In genomic region chr12:81796541-81796940, GRCm38 (mm10) we compare ENCODE assay signal across 9 mouse cellular contexts. TPM values are rescaled to one million over a fixed set of nuclear protein-coding genes. Genes with fewer than 3 reads are reported as not detected.
DNase-seq lines count a peak whose midpoint lies in the region; ATAC-seq and TF ChIP-seq lines count a peak whose summit lies in the region.
"Had no signal": no experiment of that assay in that cellular context is flagged by ENCODE, and none has a peak within 500 bp of the region (broad histone marks: within the 10 kb centered on the region; RNA-seq: fewer than 3 reads in every experiment).

No protein-coding gene starts in this region.

- DNase-seq in hindbrain, embryonic 14.5 days (ENCODE audit: low spot score): peak; percentile 90
- peak; percentile 78 for DNase-seq in c-Kit-positive CD71-negative TER-119-negative erythroid progenitor cells, embryonic 14.5 days (ENCODE audit: low read depth)
- DNase-seq in forebrain, embryonic 14.5 days (ENCODE audit: low spot score): peak; percentile 86
- DNase-seq in limb, embryonic 14.5 days (ENCODE audit: low spot score): peak; percentile 69
- peak; percentile 85 for DNase-seq in thymus, adult 2 months

- H3K27me3 ChIP-seq in hindbrain, embryonic 14.5 days (ENCODE audit: control insufficient read depth, insufficient read depth, low read length): no peaks in the 10 kb centered on the region
- H3K27me3 ChIP-seq in hindbrain, embryonic 13.5 days: no peaks in the 10 kb centered on the region
- H3K27me3 ChIP-seq in forebrain, embryonic 14.5 days (replicated peaks; ENCODE audit: control insufficient read depth, insufficient read depth, low read length): no peaks in the 10 kb centered on the region
- H3K27me3 ChIP-seq in intestine, postnatal 0 days (replicated peaks; ENCODE audit: control insufficient read depth, insufficient read depth, low read length): no peaks in the 10 kb centered on the region
- no peaks in the 10 kb centered on the region for H3K27me3 ChIP-seq in limb, embryonic 14.5 days (ENCODE audit: control insufficient read depth, insufficient read depth, low read length)
- peaks cover 4% of the 10 kb centered on the region; the same call in 1 of the 2 replicates for H3K27me3 ChIP-seq in neural tube, embryonic 13.5 days
- no peaks in the 10 kb centered on the region for H3K27me3 ChIP-seq in thymus, adult 2 months (ENCODE audit: control insufficient read depth, insufficient read depth, low read length)
- H3K27me3 ChIP-seq: midbrain, embryonic 12.5 days had no signal

- 9% methylated on average over 7 of the region's 7 CpGs for WGBS in hindbrain, embryonic 14.5 days
- WGBS in hindbrain, embryonic 13.5 days: 11% methylated on average over 7 of the region's 7 CpGs
- WGBS in forebrain, embryonic 14.5 days: 9% methylated on average over 7 of the region's 7 CpGs
- 6% methylated on average over 7 of the region's 7 CpGs for WGBS in intestine, postnatal 0 days
- WGBS in limb, embryonic 14.5 days: 14% methylated on average over 7 of the region's 7 CpGs
- WGBS in neural tube, embryonic 13.5 days: 6% methylated on average over 7 of the region's 7 CpGs
- 6% methylated on average over 7 of the region's 7 CpGs for WGBS in thymus, adult 2 months

- no peaks in the 10 kb centered on the region for H3K9me3 ChIP-seq in hindbrain, embryonic 14.5 days (ENCODE audit: control insufficient read depth, low read length)
- H3K9me3 ChIP-seq in hindbrain, embryonic 13.5 days: no peaks in the 10 kb centered on the region
- no peaks in the 10 kb centered on the region for H3K9me3 ChIP-seq in forebrain, embryonic 14.5 days (replicated peaks; ENCODE audit: control insufficient read depth, low read length)
- H3K9me3 ChIP-seq in intestine, postnatal 0 days (ENCODE audit: control insufficient read depth): no peaks in the 10 kb centered on the region
- H3K9me3 ChIP-seq in limb, embryonic 14.5 days (ENCODE audit: control insufficient read depth, low read length): no peaks in the 10 kb centered on the region
- H3K9me3 ChIP-seq in neural tube, embryonic 13.5 days: no peaks in the 10 kb centered on the region
- H3K9me3 ChIP-seq: midbrain, embryonic 12.5 days had no signal

- no peaks in the 10 kb centered on the region for H3K4me1 ChIP-seq in hindbrain, embryonic 14.5 days (replicated peaks; ENCODE audit: control insufficient read depth, insufficient read depth, low read length)
- no peaks in the 10 kb centered on the region for H3K4me1 ChIP-seq in hindbrain, embryonic 13.5 days (replicated peaks)
- H3K4me1 ChIP-seq in forebrain, embryonic 14.5 days (ENCODE audit: control insufficient read depth, insufficient read depth, low read length): no peaks in the 10 kb centered on the region
- no peaks in the 10 kb centered on the region for H3K4me1 ChIP-seq in intestine, postnatal 0 days (replicated peaks; ENCODE audit: control insufficient read depth, insufficient read depth, low read length)
- no peaks in the 10 kb centered on the region for H3K4me1 ChIP-seq in limb, embryonic 14.5 days (ENCODE audit: control insufficient read depth, insufficient read depth, low read length)
- no peaks in the 10 kb centered on the region for H3K4me1 ChIP-seq in neural tube, embryonic 13.5 days (replicated peaks)
- H3K4me1 ChIP-seq in thymus, adult 2 months (replicated peaks; ENCODE audit: control insufficient read depth, insufficient read depth, low read length): peaks cover 23% of the 10 kb centered on the region
- H3K4me1 ChIP-seq: midbrain, embryonic 12.5 days had no signal

- no peak overlapping the region for H3K4me3 ChIP-seq in hindbrain, embryonic 14.5 days (replicated peaks; ENCODE audit: low read length)
- H3K4me3 ChIP-seq in hindbrain, embryonic 13.5 days: no peak overlapping the region
- H3K4me3 ChIP-seq in forebrain, embryonic 14.5 days (ENCODE audit: low read depth, low read length): no peak overlapping the region
- no peak overlapping the region for H3K4me3 ChIP-seq in intestine, postnatal 0 days (ENCODE audit: low read depth, low read length)
- H3K4me3 ChIP-seq in limb, embryonic 14.5 days (replicated peaks; ENCODE audit: low read length): no peak overlapping the region
- no peak overlapping the region for H3K4me3 ChIP-seq in neural tube, embryonic 13.5 days
- H3K4me3 ChIP-seq in thymus, adult 2 months (ENCODE audit: control insufficient read depth, insufficient read depth, low read length): no peak overlapping the region
- H3K4me3 ChIP-seq: midbrain, embryonic 12.5 days had no signal

- TF ChIP-seq POLR2A in limb, embryonic 14.5 days (IDR thresholded peaks at IDR 0.05; ENCODE audit: borderline replicate concordance, extremely low read depth, insufficient read depth, insufficient read length): no peak
- no peak for TF ChIP-seq POLR2A in thymus, adult 2 months (IDR thresholded peaks at IDR 0.05; ENCODE audit: control insufficient read depth, extremely low read depth, insufficient read depth, low read length, poor library complexity)

- H3K27ac ChIP-seq in hindbrain, embryonic 14.5 days: no peak overlapping the region
- no peak overlapping the region for H3K27ac ChIP-seq in hindbrain, embryonic 13.5 days
- H3K27ac ChIP-seq in forebrain, embryonic 14.5 days (ENCODE audit: low read depth, low read length): no peak overlapping the region
- H3K27ac ChIP-seq in intestine, postnatal 0 days (ENCODE audit: low read depth, low read length): no peak overlapping the region
- H3K27ac ChIP-seq in limb, embryonic 14.5 days (replicated peaks; ENCODE audit: low read depth, low read length): no peak overlapping the region
- no peak overlapping the region for H3K27ac ChIP-seq in neural tube, embryonic 13.5 days (replicated peaks)
- no peak overlapping the region for H3K27ac ChIP-seq in thymus, adult 2 months (ENCODE audit: control insufficient read depth, insufficient read depth, low read length)
- H3K27ac ChIP-seq: midbrain, embryonic 12.5 days had no signal

- peak; percentile 98 for TF ChIP-seq CTCF in intestine, postnatal 0 days (IDR thresholded peaks at IDR 0.05; ENCODE audit: low read depth)
- no peak for TF ChIP-seq CTCF in thymus, adult 2 months (IDR thresholded peaks at IDR 0.05; ENCODE audit: borderline replicate concordance, control insufficient read depth, extremely low read depth, insufficient read depth, low read length, poor library complexity)

- H3K9ac ChIP-seq in hindbrain, embryonic 14.5 days: no peak overlapping the region
- H3K9ac ChIP-seq in hindbrain, embryonic 13.5 days: no peak overlapping the region
- no peak overlapping the region for H3K9ac ChIP-seq in forebrain, embryonic 14.5 days (ENCODE audit: low read length)
- no peak overlapping the region for H3K9ac ChIP-seq in intestine, postnatal 0 days (ENCODE audit: low read depth, low read length)
- H3K9ac ChIP-seq in limb, embryonic 14.5 days (ENCODE audit: low read depth, low read length, severe bottlenecking): no peak overlapping the region
- H3K9ac ChIP-seq in neural tube, embryonic 13.5 days: no peak overlapping the region
- H3K9ac ChIP-seq: midbrain, embryonic 12.5 days had no signal

- no peak for ATAC-seq in hindbrain, embryonic 14.5 days (ENCODE audit: low FRiP score)
- no peak for ATAC-seq in hindbrain, embryonic 13.5 days (ENCODE audit: low FRiP score)
- ATAC-seq in forebrain, embryonic 14.5 days: peak; percentile 61; the same call in 1 of the 2 replicates
- no peak for ATAC-seq in intestine, postnatal 0 days
- no peak for ATAC-seq in limb, embryonic 14.5 days (ENCODE audit: low FRiP score, low read depth)
- peak; percentile 5; the same call in 1 of the 2 replicates for ATAC-seq in neural tube, embryonic 13.5 days (ENCODE audit: low read depth)

- H3K36me3 ChIP-seq in hindbrain, embryonic 14.5 days (replicated peaks; ENCODE audit: control insufficient read depth, insufficient read depth): no peaks in the 10 kb centered on the region
- H3K36me3 ChIP-seq in hindbrain, embryonic 13.5 days: no peaks in the 10 kb centered on the region
- no peaks in the 10 kb centered on the region for H3K36me3 ChIP-seq in forebrain, embryonic 14.5 days (ENCODE audit: control insufficient read depth, insufficient read depth, low read length)
- H3K36me3 ChIP-seq in intestine, postnatal 0 days (ENCODE audit: control insufficient read depth, insufficient read depth): no peaks in the 10 kb centered on the region
- H3K36me3 ChIP-seq in limb, embryonic 14.5 days (ENCODE audit: control insufficient read depth, insufficient read depth, low read length): no peaks in the 10 kb centered on the region
- H3K36me3 ChIP-seq in neural tube, embryonic 13.5 days: no peaks in the 10 kb centered on the region
- H3K36me3 ChIP-seq in thymus, adult 2 months (ENCODE audit: control insufficient read depth, insufficient read depth, low read length): no peaks in the 10 kb centered on the region
- H3K36me3 ChIP-seq: midbrain, embryonic 12.5 days had no signal

- no peak overlapping the region for H3K4me2 ChIP-seq in hindbrain, embryonic 14.5 days (replicated peaks)
- no peak overlapping the region for H3K4me2 ChIP-seq in hindbrain, embryonic 13.5 days
- no peak overlapping the region for H3K4me2 ChIP-seq in forebrain, embryonic 14.5 days (ENCODE audit: low read length)
- no peak overlapping the region for H3K4me2 ChIP-seq in intestine, postnatal 0 days (replicated peaks; ENCODE audit: low read depth)
- H3K4me2 ChIP-seq in limb, embryonic 14.5 days (replicated peaks; ENCODE audit: low read depth, low read length, severe bottlenecking): no peak overlapping the region
- H3K4me2 ChIP-seq in neural tube, embryonic 13.5 days: no peak overlapping the region
- H3K4me2 ChIP-seq: midbrain, embryonic 12.5 days had no signal

RNA-seq across cellular contexts. Expression of gene Map3k9, which starts 15.6 kb away (rescaled TPM):
- 13.3 and 14.7 TPM in 2 replicates for polyA plus RNA-seq in hindbrain, embryonic 14.5 days (2014; fragmentation: Nextera tagmentation; extraction: Ambion mirVana)
- 8.8 TPM in 2 replicates for polyA plus RNA-seq in hindbrain, embryonic 13.5 days (2015; fragmentation: Nextera tagmentation; extraction: Ambion mirVana)
- 3.6 and 5.0 TPM in 2 replicates for polyA plus RNA-seq in forebrain, embryonic 14.5 days (2014; fragmentation: Nextera tagmentation; extraction: Ambion mirVana)
- 2.2 and 2.4 TPM in 2 replicates for polyA plus RNA-seq in intestine, postnatal 0 days (2015; fragmentation: Nextera tagmentation; extraction: Ambion mirVana)
- 0.83 and 0.87 TPM in 2 replicates for polyA plus RNA-seq in limb, embryonic 14.5 days (2012; rRNA removed)
- polyA plus RNA-seq in limb, embryonic 14.5 days (2014; fragmentation: Nextera tagmentation; extraction: Ambion mirVana): 1.5 and 1.6 TPM in 2 replicates
- 8.1 and 9.4 TPM in 2 replicates for polyA plus RNA-seq in neural tube, embryonic 13.5 days (2015; fragmentation: Nextera tagmentation; extraction: Ambion mirVana)
- polyA plus RNA-seq in thymus, adult 2 months (2012; rRNA removed): 0.97 and 1.1 TPM in 2 replicates

Comparison
In these comparisons a context has a peak if more than half of its experiments do, and no peak if none do; other contexts are left out.
1. ATAC-seq: peak in forebrain, embryonic 14.5 days (single experiment) and neural tube, embryonic 13.5 days (single experiment); none in hindbrain, embryonic 14.5 days (single experiment), hindbrain, embryonic 13.5 days (single experiment), intestine, postnatal 0 days (single experiment) and limb, embryonic 14.5 days (single experiment).
2. Peak in every context shown above with its lines, with median percentiles within 50 percentile points of each other: DNase-seq.